Mouse (Mus musculus) ES-Bruce4 (cell line): ENCODE data around the gene 2900026A02Rik.

ENCODE experiments used
- CTCF ChIP-seq: IDR thresholded peaks from one replicate; pipeline ENCODE4 v1.8.1; 2011; ENCODE audit warnings: low read depth, low read length
- EP300 ChIP-seq: IDR thresholded peaks from 2 replicates; pipeline ENCODE4 v1.6.1; 2011; ENCODE audit warnings: low read depth, low read length; ENCODE audit not compliant: insufficient read depth
- POLR2A ChIP-seq: IDR thresholded peaks from one replicate; pipeline ENCODE4 v1.8.1; 2011; ENCODE audit warnings: low read length; ENCODE audit not compliant: insufficient read depth

DNA sequence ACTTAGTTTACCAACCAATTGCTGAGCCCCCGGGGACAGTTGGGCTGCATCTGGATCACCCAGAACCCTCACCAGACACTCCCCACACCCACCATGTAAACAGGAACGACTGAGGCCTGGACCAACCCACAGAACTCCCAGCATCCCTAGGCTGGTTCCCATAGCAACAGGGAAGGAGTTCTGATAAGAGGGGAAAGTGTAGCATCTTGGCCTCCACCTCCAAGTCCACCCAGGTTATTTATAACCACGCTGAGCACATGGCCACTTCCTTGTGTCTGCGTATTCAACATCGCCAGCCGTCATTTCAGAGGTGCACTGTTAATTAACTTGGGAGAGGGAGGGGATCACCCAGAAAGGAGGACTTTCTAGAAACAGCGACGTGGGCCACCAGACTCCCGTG lies 75.9 kb downstream of the 2900026A02Rik start:
- TF ChIP-seq CTCF (no peak), POLR2A (no peak), EP300 (no peak)
